Mouse (Mus musculus) kidney, adult 2 months (tissue): ENCODE data around the gene Nemp1.

ENCODE experiments used
- CTCF ChIP-seq: fragments of 200-500 bp; conservative IDR thresholded peaks from 2 replicates; pipeline ENCODE4 v1.5.1; 2011; ENCODE audit warnings: low read depth, mild to moderate bottlenecking, control low read depth, low read length, moderate library complexity, mixed read lengths; ENCODE audit not compliant: insufficient read depth, insufficient read length
- POLR2A ChIP-seq: fragments of 200-500 bp; IDR thresholded peaks from one replicate; pipeline ENCODE4 v1.6.1; 2011; ENCODE audit warnings: low read depth, low read length, control low read depth

DNA sequence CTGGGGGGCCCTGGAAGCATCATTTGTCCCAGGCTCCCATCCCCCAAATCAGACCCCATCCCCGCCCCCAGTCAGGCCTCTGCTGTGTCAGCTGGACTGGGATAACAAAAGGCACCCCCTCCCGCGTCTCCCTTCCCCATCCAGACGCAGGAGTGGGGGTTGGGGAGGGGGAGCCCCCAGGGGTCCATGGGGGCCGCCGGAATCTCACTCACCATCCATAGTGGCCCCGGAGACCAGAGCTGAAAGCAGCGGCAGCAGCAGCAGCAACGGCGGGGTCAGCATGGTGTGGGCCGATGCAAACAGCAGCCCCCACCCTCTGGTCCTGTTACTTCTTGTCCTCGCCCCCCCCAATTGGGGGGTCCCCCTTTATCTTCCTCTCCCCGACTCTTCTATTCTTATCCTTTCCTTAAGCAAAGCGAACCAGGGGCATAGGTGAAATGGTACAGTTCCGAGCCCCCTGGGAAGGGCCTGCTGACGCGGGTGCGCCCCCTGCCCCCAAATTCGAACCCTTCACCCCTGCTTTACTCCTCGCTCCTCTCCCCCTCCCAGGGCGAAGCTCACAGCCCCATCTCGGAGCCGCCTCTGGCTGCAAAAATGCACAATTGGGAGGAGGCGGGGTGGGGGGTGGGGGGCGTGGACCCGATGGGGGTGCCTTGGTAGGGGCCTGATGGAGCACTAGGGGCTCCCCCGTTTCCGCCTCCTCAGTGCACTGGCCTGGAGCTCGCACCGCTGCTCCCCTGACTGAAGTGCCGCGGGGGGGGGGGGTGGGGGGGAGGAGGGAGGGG, 46.1 kb upstream of the Nemp1 start, which contains the start of gene Lrp1:
- no peak for TF ChIP-seq POLR2A
- no peak for TF ChIP-seq CTCF
